Mouse (Mus musculus): ENCODE results near the gene Tk1. TPM values are rescaled to one million over a fixed set of nuclear protein-coding genes. Genes with fewer than 3 reads are reported as not detected.
A peak's percentile ranks its signal among the peaks of the same experiment; 100 is the strongest.
"Not testable (repeated sequence)": the region's sequence is repeated elsewhere in the genome, so short reads cannot be mapped to it uniquely, and the experiment has no call there.

Gene Tk1
- total RNA-seq, 2 experiments from 2014 or later, result 108 to 198 TPM

DNA sequence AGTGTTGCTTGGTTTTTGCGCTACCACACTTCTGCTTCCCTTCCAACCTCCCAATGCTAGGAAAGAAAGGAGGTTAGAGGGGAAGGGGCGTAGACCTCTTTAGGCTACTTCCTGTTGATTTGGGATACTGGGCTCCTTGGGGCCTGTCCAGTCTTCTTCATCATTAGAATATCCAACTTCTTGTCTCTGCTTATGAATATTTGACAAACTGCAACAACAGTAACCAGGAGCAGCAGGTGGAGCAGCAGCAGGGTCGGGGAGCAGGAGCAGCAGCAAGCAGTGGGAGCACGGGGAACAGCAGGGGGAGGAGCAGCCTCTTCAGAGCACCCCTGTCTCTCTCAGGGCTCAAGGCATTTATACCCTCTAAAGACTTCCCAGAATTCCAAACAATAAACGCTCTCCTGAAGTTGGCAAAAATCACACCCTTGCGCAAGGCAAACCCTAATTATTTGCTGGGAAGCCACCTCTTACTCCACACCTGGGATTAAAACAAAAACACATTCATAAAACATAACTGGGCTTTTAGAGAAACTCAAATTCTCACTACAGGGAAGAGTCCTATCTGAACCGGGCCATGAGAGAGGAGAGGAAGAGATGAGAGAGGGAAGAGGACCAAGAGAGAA lies 21.8 kb upstream of the Tk1 start:
- no peak for ATAC-seq (replicated peaks; ENCODE audit: poor library complexity)

DNA sequence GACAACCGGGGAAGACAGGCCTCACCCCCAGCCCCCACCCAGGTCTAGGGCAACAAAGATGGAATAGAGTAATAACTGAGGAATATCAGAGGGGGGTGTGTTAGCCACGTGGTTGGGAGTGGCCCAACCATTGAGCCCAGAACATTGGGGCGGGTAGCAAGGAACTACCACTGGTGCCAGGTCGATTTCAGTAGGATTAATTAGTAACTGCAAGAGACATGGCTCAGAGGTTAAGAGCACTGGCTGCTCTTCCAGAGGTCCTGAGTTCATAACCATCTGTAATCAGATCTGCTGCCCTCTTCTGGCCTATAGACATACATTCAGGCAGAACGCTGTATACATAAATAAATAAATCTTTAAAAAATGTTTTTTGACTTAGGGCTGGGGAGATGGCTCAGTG lies 20.7 kb upstream of the Tk1 start:
- 0 out of 2 replicates have a peak, but pooled peaks have one; percentile 22 for ATAC-seq (replicated peaks; ENCODE audit: poor library complexity)

DNA sequence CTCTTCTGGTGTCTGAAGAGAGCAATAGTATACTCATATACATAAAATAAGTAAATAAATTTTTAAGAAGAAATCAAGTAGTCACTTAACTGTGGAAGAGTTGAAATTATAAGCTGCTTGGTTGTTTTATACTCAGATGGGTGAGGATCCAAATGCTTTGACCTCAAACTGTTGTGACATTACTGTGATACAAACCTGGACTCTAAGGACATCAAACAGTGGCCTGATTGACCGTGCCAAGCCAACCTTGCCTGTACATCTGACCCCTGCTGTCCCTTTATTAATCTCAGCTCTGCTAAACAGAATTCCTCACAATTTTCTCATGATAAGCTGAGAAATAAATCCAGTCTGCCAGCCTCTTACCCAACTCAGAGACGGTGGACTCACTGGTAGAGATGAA lies 19.8 kb upstream of the Tk1 start:
- ATAC-seq (replicated peaks; ENCODE audit: poor library complexity), result no peak

- ATAC-seq (replicated peaks; ENCODE audit: poor library complexity), result no peak
Measured at GRCm38 (mm10) chr11:117844997-117845396, 19.1 kb upstream of the Tk1 start.

DNA sequence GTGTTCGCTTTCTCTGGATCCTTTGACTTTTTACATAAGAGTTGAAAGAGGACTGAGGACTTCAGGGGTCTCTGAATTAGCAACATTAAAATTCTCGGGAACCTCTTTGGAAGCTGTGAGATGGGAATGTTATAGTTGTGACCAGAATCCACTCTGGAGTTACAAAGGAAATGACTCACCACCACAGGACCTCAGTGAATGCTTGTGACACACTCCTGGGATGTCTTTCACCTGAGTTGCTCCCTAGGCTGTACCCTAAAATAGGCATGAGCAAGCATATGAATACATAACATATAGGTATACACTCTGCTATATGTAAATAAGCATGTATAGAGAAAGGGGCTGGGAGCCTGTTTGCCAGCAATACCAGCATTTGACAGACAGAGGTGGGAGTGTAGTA lies 17.5 kb upstream of the Tk1 start:
- no peak for ATAC-seq (replicated peaks; ENCODE audit: poor library complexity)

GRCm38 (mm10) chr11:117840910-117841309 lies 15.0 kb upstream of the Tk1 start:
- ATAC-seq (replicated peaks; ENCODE audit: poor library complexity), result no peak

DNA sequence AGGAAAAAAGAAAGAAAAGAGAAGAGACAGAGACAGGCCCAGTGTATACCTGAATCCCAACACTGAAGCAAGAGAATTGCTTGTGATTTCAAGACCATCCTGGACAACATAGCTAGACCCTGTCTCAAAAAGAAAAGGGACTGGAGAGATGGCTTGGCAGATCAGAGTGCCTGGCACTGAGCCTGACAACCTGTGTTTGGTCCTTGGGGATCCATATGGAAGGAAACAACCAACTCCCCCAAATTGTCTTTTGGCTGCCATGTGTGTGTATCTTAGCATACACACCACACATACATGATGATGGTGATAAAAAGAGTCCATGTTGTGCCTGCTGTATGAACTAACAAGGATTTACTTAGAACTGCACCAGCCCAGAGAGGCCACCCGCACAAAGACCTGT lies 13.1 kb upstream of the Tk1 start:
- peak; percentile 16 for ATAC-seq (replicated peaks; ENCODE audit: poor library complexity)

GRCm38 (mm10) chr11:117838572-117838971 lies 12.7 kb upstream of the Tk1 start:
- ATAC-seq (replicated peaks; ENCODE audit: poor library complexity), result peak; percentile 93

DNA sequence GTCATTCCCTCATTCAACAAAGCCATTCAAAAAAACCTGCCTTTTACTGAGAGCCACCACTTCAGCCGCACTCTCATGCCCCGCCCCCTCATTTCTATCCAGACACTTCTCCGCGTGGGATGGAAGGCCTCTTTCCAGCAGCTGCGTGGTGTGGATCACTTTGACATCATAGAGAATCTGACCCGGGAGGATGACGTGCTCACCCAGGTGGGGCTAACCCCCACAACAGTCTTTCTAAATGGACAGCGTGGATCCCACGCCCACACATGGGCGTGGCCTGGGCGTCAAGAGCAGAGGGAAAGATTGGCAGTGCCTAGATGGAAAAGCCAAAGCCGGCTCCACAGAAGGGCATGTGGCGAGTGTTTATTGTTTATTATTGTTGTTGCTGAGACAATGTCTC lies 10.4 kb upstream of the Tk1 start:
- no peak for ATAC-seq (replicated peaks; ENCODE audit: poor library complexity)

DNA sequence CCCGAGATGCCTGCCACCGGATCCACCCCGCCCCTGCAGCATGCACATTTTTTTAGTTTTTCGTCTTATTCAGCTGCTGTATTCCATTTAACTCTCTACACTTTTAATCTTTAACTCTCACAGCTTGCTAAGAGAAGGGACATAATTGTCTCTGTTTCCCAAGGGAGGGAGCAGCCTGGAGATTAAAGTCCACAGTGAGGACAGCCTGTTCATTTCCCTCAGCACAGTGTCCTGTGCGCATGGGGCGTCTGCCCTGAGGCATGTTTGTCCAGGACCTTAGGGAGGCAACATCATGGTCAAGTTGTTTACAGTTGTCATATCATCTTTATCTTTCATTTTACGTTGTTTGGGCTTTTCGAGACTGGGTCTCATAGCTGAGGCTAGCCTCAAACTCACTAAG lies 8.2 kb upstream of the Tk1 start:
- ATAC-seq (replicated peaks; ENCODE audit: poor library complexity), result no peak

- ATAC-seq (replicated peaks; ENCODE audit: poor library complexity), result not testable (repeated sequence)
Measured at GRCm38 (mm10) chr11:117833509-117833908, 7.6 kb upstream of the Tk1 start.

DNA sequence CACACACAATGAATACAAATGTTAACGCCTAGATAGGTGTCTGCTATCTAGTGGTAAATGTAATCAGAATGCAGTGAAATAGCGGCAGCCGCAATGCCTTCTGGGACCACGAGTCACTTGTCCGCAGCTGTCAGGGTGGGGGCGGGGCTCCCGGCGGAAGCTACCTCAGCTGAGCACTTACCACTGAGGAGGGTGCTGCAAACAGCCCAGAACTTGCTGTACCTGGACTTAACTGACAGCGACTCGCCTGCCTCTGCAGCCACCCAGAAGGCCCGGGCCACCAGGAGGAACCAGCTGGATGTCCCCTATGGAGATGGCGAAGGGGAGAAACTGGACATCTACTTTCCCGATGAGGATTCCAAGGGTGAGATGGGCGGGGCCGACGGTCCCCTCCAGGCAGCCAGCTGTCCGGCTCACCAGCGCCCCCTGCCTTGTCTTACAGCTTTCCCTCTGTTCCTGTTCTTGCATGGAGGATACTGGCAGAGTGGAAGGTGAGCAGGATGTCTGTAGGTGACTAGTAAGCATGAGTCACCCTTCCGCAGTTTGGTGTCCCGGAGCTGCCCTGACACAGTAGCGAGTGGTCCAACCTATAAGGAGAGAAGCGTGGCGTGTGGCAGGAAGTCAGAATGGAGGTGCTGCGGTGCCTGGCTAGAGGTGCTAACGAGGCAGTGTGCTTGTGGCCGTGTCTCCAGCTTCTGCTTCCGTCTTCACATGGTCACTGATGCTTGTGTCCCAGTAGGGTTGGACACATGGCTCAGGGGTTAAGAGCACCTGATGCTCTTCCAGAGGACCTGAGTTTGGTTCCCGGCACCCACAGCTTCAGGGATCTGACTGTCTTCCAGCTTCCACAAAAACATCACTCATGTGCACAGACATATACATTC lies 6.4 kb upstream of the Tk1 start:
- ATAC-seq (replicated peaks; ENCODE audit: poor library complexity), result peak; percentile 63

- peak; percentile 21 for ATAC-seq (replicated peaks; ENCODE audit: poor library complexity)
Measured at GRCm38 (mm10) chr11:117830401-117830800, 4.5 kb upstream of the Tk1 start.

DNA sequence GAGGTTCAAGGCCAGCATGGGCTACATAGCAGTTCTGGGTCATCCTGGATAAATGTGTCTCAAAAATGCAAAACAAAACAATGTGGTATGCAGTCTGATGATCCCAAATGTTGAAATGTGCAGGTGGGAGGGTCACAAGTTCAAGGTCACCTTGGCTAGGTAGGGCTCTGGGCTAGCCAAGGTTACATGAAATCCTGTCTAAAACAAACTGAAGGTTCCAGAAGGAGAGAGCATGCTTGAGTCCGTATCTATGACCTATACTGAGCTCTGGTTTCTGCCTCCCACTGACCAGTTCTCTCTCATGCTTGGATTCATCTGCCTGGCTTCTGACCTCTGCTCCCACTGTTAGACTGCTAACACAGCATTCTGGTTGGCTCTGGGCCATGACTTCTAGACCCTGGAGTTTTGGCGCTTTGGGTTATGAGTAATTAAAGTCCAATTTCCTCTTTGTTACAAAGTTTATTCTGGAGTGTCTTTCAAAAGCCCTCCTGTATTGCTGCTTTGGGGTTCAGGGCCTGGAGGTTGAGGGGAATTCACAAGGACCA lies 3.9 kb upstream of the Tk1 start:
- no peak for ATAC-seq (replicated peaks; ENCODE audit: poor library complexity)

DNA sequence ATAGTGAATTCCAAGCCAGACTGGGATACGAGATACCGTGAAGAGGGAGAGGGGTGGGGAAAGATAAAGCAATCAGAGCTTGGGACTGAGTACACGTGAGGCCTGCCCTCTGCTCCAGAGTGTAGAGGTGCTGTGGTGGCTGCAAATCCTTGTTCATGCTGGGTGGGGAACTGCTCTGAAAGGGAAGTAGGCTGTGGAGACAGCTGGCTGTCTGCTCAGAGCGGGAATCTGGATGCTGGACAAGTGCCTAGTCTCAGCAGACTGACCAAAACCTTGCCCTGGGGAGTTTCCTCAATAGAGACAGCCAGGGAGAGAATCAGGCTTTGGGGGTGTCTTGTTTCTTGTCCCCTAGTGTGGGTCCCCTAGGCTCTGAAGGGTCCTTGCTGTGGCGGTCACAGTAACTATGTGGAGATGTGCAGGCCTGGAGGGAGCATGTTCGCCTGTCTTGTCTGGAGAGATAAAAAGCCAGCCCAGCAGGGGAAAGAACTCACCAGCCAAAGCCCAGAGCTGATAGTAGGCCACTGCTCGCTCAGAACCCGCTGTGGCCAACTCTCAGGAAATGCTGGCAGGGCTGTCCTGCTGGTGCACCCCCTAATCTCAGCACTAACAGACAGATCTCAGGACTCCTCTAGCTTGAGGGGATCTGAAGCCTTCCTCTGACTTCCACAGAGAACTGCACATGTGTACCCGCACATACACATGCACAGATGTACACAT lies 3.2 kb upstream of the Tk1 start:
- ATAC-seq (replicated peaks; ENCODE audit: poor library complexity), result peak; percentile 37

- ATAC-seq (replicated peaks; ENCODE audit: poor library complexity), result no peak
Measured at GRCm38 (mm10) chr11:117828149-117828887, 2.4 kb upstream of the Tk1 start.

DNA sequence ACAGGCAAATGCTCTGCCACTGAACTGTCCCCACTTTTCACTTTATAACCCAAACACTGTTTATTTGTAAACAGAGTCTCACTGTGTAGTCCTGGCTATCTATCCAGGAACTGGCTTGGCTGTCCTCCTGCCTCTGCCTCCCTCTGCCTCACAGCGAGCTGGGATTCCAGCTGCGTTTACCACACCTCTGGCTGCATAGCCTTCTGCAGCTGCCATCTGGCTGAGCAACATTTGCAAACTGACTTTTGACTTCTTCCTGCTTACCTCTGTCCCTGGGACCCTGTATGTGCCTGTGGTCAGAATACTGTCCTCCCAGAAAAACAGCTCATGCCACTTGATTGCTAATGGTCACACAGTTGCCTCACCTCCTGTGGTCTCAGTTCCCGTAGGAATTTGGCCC lies 1.5 kb upstream of the Tk1 start:
- ATAC-seq (replicated peaks; ENCODE audit: poor library complexity), result no peak

- ATAC-seq (replicated peaks; ENCODE audit: poor library complexity), result no peak
Measured at GRCm38 (mm10) chr11:117826916-117827315, 1.0 kb upstream of the Tk1 start.

- ATAC-seq (replicated peaks; ENCODE audit: poor library complexity), result no peak
Measured at GRCm38 (mm10) chr11:117826164-117826563, 272 bp upstream of the Tk1 start.

GRCm38 (mm10) chr11:117824060-117824969 lies 1.6 kb downstream of the Tk1 start:
- peak; percentile 51 for ATAC-seq (replicated peaks; ENCODE audit: poor library complexity)

All from megakaryocyte progenitor cell, adult 5-6 weeks (primary cell).